Mouse (Mus musculus): ENCODE results near the gene Gatd1. TPM values are rescaled to one million over a fixed set of nuclear protein-coding genes. Genes with fewer than 3 reads are reported as not detected.

The Gatd1 gene
- polyA plus RNA-seq, 2 experiments from 2014 or later = 106 to 109 TPM

DNA sequence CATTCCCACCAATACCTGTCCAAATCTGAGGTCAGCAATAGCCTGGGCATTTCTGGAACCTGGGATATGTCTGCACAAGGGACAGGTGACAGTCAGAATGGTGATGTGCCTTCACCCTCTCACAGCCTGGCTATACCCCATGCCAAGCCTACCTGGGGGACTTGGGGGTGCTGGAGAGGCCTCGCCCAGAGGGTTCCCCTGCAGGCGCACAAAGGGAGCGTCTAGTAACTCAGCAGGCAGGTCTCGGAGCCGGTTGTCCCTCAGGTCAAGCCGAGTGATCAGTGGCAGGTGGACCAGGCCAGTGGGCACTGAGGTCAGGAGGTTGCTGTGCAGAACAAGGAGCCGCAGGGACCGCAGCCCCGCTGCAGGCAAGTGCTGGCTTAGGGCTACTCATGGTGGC lies 27.5 kb upstream of the Gatd1 start:
- ATAC-seq = no peak

DNA sequence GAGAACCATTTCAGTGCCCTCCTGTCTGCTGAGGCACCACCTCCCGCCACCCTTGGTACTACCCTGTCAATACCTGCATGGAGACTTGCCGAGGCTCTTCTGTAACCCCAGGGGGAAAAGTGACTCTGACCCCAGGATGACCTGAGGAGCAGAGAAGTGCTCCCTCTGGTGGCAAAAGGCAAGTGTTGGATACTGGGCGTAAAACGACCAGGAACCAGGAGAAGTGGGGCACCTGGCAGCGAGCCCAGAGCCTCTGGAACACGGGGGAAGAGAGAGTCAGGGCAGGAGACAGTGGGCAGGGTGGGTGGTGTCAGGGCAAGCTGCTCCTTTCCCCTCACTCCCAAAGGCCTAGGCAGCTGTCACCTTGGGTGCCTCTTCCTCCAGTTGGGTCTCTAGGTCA lies 26.7 kb upstream of the Gatd1 start:
- no peak for ATAC-seq

DNA sequence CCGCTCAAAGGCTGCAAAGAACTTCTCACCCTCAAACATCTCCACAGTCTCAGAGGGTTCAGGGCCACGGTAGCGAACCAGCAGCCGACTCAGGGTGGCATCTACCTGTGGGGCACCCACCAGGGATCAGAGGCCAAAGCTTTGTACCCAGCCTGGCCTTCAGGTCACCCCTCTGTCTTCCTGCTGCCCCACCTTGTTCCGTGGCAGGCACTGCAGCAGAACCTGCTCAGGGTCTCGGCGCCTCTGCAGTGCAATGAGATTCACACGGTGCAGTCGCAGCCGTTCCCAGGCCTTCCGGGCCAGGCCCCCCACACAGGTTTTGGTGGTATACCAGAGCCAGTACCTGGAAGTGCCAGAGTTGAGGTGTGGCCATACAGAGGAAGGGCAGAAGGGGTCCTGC lies 25.9 kb upstream of the Gatd1 start:
- ATAC-seq = no peak

DNA sequence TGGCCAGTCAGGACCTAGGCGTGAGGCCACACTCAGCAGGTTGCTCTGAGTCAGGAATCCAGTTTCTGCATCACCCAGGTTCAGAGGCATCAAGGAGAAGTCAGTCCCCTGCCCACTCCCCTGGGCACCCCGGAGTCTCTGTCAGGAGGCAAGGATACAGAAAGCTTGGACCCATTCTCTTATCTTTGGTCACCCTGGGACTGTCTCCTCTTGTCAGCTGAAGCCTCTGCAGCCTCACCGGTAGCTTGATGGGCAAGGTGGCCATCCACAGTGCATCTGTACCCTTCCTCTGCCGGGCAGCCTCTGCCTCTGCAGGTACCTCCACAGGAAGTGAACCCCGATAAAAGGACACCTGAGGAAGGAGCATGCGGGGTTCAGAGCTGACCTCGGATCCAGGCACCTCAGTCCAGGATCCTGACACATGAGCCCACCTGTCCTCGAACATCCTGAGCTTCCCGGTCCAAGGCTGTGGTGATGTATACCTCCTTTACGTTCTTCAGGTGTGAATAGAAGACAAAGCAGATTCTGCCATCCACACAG lies 25.3 kb upstream of the Gatd1 start:
- ATAC-seq = no peak

DNA sequence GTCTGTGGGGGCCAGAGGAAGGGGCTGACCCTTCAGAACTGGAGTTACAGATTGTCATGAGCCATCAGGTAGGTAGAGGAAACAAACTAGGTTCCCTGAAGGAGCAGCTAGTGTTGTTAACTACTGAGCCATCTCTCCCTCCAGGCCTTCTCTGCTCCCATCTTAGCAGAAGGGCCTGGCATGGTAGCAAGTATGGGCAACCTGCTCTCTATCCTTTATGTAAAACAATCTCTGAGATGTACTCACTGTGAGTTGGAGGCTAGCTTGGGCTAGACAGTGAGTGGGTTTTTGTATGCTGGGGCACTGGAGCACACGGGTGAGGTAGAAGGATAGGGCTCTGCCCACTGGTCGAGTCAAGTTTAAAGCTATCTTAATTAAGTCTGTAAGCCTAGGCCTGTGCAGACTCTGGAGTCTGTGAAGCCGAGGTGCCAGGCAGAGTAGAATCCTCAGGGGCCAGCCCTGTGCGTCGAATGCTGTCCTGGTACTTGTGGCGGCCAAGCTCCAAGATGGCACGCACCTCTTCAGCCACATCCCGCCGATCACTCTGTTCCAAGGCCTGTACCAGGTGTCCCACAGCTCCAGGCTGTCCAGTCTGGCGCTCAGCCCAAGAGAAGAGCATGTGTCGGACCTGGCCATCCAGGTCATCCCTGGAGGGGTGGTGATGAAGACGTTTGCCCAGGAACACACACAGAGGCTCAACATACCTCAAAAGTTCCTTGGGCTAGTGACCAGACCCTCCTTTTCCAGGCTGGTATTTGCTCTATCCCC lies 24.4 kb upstream of the Gatd1 start:
- ATAC-seq = no peak

DNA sequence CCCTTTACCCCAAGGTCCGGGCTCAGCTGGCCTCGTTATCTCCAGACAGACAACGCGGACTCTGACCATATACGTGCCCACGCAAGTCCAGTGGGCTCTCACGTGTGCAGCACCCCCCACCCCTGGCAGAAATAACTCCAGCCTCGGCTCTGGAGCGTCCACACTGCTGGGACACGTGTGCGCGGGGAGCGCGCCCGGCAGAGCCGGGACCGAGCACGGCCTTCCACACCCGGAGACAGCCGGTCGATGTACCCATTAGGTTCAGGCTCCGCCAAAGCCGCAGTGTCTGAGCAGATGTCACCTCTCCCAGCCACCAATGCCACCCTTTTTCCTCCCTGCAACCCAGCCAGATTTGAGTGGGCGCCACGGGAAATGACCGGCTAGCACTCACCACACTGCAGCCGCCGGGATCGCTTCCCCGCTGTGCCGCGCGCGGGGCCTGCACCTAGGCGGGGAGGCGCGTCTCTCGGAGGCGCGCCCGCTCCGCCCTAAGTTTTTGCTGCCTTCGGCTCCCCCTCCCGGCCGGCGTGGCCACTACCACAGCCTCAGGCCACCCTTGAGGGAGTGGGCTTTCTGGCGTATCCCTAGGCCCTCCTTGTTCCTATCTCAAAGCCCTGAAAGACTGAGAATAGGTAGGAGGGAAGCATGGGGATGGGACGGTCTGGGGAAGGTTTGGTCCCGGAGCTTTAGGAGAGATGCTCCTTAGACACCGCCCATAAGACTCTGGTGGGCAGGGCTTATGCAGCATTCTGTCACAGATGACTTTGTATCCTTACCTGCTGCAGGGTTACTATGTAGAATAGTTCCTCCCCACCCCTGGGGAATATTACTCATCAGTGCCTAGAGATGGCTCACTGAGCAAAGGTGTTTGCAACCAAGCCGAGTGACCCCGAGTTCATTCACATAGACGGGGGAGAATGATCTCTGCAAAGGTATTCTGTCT lies 23.5 kb upstream of the Gatd1 start, which contains the start of gene Slc25a22:
Gene Slc25a22 (minus strand): TSS at position 715 of the 943 bp plus-strand sequence.
- peak; percentile 83 for ATAC-seq

DNA sequence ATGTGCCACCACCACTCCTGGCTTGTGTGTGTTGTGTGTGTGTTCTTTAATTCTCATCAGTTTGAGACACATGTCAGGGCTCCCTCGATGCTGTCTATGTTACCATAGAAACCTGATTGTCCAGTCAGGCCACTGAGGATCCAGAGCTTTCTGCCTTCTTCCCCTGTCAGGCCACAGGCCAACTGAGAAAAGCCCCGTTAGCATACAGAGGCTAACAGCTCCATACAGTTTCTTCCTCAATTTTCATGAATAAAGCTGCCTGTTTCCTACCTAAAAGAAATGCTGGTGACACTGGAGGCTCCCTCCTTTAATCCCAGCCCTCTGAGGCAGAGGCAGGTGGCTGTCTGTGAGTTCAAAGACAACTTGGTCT lies 22.6 kb upstream of the Gatd1 start:
- no peak for ATAC-seq

DNA sequence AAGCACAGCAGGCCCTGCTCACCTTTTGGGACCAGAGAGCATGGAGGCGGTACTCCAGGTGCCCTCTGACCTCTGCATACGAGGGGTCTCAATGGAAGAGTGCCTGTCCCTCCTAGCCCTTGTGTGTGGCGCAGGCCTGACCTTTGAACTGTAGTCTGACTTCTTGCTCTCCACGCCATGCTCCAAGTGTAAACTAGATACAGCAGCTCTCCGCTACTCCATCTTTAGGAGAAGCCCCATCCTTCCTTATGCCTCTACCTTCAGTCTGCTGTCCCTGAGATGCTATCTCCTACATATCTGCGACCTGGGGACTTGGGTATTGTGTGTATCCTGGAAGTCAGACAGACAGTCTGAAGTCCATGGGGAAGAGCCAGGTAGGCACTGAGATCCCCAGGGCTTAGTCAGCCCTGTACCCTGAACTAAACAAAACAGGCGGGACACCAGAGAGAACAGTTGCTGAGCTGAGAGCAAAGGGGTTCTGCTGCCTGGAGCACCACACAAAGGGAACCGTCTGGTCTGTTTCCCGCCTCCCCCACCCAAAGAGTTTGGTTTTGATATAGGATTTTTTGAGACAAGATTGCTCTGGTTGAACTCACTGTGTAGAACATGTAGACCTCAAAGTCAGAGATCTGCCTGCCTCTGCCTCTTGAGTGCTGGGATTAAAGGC lies 22.1 kb upstream of the Gatd1 start:
- ATAC-seq = no peak

- ATAC-seq = peak; percentile 63
These were observed 21.4 kb upstream of the Gatd1 start for GRCm38 (mm10) chr7:141435129-141435855.

DNA sequence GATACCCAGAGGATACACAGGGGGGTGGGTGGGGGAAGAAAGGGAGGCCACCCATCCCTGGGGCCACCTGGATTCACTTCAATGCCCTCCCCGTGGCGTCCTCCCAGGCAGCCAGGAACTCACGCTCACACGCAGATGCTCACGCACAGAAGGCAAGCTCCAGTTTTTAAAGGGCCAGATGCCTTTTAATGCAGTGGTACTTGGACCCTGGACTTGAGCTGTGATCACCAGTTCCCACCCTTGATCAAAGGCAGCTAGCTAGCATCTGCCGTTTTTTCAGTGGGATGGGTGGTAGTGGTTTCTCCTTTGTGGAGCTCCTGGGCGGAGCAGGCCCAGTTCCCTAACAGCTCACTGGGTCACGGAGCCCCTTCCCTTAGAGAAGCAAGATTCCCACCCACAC lies 20.5 kb upstream of the Gatd1 start:
- ATAC-seq = no peak

DNA sequence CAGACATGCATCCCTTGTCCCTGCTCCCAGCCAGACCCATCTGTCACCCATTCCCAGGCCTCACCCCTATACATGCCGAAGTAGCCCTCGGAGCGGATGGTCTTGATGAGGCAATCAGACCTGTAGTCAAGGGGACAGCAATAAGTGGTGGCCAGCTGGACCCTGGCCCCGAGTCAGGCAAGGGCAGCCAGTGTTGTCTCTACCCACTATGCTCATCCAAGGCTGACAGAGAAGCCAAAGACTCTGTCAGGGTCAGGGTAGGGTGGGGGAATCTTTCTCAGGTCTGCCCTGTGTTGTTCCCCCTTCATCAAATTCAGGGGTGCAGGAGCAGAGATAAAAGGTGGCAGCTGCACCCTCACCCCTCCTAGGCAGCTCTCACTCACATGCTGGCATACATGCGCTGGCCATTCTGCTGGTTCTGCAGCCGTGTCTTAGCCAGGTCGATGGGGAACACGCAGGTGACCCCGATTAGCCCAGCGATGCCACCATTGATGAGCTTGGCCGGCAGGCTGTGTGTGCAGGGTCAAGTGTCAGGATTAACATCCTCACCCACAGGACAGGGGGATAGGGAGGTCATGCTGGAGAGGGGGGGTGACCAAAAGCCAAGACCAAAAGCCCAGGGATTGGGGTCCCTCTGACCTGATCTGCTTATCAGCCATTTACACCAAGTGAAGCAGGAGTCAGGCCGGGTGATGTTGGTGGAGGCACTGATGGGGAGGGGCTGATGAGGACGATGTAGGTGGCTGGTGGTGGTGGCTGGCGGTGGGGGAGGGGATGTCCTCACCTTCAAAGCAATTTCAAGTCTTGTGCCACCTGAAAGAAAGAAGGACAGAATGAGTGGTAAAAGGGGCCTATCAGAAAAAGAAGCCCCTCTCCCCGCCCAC lies 19.8 kb upstream of the Gatd1 start:
- ATAC-seq = no peak

GRCm38 (mm10) chr7:141432741-141433516 lies 19.0 kb upstream of the Gatd1 start:
- ATAC-seq = no peak

- ATAC-seq = no peak
These were observed 18.3 kb upstream of the Gatd1 start for GRCm38 (mm10) chr7:141432186-141432611.

GRCm38 (mm10) chr7:141431434-141432185 lies 17.7 kb upstream of the Gatd1 start:
- ATAC-seq = no peak

- no peak for ATAC-seq
These were observed 16.8 kb upstream of the Gatd1 start for GRCm38 (mm10) chr7:141430585-141431240.

DNA sequence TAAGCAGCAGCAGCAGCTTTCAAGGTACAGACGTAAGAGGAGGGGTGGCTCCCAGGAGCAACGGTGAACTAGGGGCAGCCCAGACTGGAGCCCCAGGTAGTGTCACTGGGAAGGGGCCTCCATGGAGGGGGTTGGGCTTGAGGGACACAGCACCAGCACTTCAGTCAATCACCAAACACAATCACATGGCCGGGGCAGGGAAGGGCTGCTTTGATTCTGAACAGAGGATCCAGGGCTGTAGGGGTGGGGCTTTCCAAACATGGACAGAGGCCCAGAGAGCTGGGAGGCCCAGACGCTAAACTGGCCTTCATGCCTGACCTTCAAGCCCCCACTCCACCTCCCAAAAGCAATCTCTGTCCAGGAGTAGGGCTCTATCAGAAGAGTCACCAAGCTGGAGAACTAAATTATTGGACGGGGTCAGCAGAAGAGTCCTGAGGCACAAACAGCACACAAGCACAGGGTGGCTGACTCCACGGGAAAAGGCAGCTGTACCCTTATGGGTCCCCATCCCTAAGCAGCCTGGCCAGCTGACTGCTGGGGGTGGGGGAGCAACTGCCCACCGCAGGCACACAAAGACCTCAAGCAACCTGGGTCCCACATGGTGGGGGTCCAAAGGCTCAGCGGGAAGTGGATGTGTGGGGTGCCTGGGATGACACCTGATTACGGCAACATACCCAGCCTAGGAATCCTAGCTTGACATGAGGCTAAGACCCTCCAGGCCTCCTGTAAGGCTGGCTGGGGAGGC lies 16.1 kb upstream of the Gatd1 start:
- no peak for ATAC-seq

DNA sequence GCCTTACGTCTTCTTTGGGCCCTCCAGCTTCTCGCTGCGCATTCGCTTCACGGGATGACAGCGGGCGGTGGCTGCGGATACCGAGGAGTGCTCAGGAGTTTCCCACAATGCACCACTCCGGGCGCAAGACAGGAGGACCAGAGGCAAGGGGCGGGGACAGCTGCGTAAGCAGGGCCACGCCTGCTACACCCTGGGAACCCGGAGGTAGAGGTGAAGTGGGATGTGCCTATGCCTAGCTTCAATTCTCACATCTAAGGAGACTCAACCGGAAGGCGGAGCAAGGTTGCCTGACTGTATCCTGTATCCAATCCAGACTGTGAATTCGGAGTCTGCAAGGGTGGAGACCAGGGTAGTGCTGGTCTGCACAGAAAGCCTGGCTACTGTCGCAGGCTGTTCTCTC lies 15.4 kb upstream of the Gatd1 start, which contains the start of gene Cend1:
Gene Cend1 (minus strand): TSS at position 182 of the 400 bp plus-strand sequence.
- no peak for ATAC-seq

DNA sequence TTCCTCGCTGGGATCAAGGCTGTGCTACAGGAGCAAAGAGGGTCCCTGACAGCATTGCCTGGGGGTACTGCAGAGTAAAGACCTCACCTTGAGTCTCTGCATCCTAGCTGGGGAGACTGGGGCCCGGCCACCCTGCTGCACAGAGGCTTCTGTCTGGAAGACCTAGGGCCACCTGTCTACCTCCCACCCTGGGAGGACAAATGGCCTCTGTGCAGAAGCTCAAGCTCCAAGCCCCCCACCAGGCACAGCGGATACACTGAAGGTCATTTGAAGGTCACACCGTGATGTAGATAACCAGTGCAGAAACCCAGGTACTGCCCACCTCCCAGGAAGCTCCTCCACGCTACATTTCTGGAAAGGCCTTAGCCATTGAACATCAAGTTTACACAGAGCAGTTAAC lies 14.8 kb upstream of the Gatd1 start:
- ATAC-seq = no peak
